Mouse (Mus musculus): Measurements from ENCODE around the gene Timm8a1.
"Not testable (repeated sequence)": the region's sequence is repeated elsewhere in the genome, so short reads cannot be mapped to it uniquely, and the experiment has no call there.

The Timm8a1 gene

DNA sequence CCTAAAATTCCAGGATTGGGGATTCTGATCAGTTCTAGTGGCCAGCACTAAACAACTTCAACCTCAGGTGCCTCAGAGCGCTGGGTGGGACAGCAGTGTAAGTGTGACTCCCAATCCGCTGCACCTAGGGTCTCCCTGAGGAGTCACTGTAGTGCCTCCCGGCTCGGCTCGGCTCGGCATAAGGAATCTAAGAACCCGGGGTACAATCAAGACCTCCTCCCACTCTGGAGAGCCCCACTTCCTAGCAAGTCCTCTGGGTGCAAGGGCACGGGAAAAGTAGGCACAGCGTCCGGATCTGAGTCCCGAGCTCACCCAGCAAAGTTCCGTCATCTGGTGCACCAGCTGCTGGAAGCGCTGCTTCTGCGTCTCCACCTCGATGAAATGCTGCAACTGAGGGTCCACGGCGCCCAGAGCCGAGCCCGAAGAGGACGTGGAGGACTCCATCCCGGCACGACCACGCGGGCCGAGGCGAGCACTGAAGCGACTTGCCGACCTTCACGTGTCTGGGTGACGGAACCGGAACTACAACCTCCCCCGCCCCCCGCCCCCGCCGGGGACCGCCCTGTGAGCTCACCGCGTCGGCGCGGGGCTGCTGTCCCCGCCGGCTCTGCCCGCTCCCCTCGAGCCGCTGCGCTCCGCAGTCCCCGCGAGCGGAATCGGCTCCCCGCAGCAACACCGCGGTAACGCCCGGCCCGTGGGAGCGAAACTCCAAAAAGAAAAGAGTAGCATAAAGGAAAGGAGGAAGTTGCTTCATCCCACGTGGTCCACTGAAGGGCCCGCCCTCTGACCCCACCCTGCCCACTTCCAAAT is at the start of gene Timm8a1:
Gene Timm8a1 (minus strand): TSS at position 721 of the 810 bp plus-strand sequence.
- DNase-seq (ENCODE audit: low spot score): peak; percentile 82

- DNase-seq (ENCODE audit: low spot score): no peak
These were observed 48.2 kb upstream of the Timm8a1 start for GRCm38 (mm10) chrX:134589836-134590235.

GRCm38 (mm10) chrX:134588997-134589396 is 47.3 kb upstream of the Timm8a1 start:
- no peak for DNase-seq (ENCODE audit: low spot score)

DNA sequence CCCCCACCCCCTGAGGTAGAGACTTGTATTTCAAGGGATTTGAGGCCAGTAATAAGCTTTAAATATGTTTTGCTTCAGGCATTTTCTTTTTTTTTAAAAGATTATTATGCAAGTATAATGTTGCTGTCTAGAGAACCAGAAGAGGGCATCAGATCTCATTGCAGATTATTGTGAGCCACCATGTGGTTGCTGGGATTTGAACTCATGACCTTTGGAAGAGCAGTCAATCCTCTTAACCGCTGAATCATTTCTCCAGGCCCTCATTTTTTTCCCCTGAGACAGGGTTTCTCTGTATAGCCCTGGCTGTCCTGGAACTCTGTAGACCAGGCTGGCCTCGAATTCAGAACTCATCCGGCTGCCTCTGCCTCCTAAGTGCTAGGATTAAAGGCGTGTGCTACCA is 46.6 kb upstream of the Timm8a1 start:
- no peak for DNase-seq (ENCODE audit: low spot score)

- DNase-seq (ENCODE audit: low spot score): no peak
These were observed 44.8 kb upstream of the Timm8a1 start for GRCm38 (mm10) chrX:134586447-134586846.

DNA sequence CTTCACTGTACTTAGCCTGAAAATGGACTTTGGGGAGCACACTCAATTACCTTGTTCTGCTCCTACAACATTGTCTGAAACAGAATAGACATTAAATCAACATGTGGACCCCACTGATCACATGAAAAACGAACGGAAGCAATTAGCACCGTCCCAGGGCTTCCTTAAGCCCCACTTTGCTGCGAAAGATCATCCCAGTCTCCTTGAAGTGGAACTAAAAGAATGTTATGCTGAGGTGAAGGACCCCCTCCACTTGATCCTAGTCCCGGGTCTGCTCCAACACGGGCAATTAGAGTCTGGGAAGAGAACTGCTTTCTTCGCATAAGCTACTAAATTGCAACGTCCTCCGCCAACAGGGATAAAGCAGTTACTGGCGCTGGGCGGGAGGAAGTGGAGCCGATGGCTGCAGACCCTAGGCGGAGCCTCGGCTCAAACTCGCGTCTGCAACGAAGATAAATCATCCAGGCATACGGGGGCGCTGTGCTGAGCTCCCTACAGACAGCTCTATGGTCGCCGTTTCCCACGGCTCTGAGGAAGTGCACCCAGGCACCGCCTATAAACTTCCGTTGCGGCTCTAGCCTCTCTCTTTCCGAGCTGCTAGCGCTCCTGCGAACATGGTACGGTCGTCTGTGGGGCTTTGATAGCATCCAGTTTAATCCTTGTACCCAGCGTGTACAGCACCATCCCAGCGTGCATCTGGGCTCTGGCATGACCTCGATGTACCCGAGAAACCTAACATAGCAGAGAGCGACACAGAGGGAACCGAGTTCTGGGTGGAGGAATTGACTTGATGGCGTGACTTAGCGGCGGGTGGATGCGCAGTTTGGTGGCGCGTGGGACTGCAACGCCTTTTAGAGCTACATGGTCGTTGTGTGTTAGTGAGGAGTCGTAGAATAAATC is 43.7 kb upstream of the Timm8a1 start, which contains the start of gene Rpl36a:
Gene Rpl36a (plus strand): TSS at position 552 of the 900 bp plus-strand sequence.
- peak; percentile 87 for DNase-seq (ENCODE audit: low spot score)

DNA sequence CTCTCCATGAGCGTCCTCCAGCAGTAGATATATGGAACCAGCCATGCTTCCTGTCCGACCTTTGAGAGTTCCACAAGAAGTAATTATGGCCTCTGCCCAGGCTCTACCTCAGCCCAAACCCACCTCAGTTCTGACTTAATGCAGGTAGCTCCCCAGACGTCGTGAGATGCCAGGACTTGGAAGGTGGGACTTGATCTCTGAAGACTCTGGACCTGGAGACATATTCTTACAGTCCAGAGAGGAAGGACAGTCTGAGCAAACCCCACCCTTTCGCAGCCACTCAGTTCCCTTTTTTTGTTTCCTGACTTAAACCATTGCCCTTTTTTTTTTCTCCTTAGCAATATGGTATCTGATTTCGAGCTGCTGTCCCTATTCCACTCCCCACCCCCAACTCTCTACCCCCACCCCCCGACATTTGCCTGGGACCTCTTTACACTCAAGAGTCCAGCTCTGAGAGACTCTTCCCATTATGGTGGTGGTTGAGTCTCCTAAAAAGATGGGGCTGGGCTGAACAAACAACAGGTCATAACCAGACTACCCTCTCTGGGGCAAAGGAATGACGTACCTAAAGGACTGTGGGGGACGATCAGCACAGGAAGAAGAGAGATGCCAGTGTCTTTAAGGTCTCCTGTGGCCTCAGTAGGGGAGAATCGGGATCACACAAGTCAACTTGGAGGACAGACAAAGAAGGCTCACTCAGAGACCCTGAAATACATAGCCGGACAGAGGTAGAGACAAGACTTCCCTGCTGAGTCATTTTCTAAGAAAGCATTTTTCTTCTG is 41.4 kb upstream of the Timm8a1 start, which contains the start of gene Btk:
Gene Btk (minus strand): TSS at position 683 of the 782 bp plus-strand sequence.
- no peak for DNase-seq (ENCODE audit: low spot score)

- DNase-seq (ENCODE audit: low spot score): no peak
These were observed 40.6 kb upstream of the Timm8a1 start for GRCm38 (mm10) chrX:134582270-134582669.

DNA sequence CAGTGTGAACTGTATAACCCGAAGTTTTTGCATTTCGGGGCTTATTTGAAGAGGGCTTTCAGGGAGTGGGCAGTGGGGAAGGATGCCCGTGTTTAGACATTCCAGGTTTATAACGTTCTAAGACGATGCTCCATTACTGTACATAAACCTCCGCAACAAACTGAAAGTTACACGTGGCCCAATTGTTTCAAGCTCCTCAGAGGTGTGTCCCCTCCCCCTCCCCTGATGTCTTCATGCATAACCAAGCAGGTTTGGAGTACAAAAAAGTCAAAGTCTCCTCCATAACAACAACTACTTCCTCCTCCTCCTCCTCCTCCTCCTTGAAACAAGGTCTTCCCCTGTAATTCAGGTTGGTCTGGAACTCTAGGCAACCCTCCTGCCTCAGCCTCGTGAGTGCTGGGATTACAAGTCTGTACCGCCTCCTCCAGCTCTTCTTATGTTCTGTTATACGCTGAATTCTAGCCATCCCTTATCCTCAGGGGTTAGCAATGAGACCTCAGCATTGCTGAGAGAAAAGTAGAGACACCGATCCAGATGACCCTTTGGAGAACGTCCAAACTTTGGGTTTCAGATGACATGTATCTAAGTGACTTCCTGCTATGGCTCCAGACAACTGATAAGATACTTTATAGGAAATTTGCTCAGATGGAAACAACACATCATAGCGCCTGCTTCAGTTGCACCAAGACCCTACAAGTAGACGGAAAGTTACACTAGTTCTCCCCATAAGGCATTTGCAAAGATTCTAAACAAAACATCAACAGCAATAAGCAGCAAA is 39.1 kb upstream of the Timm8a1 start:
- no peak for DNase-seq (ENCODE audit: low spot score)

GRCm38 (mm10) chrX:134577896-134578295 is 36.2 kb upstream of the Timm8a1 start:
- no peak for DNase-seq (ENCODE audit: low spot score)

- DNase-seq (ENCODE audit: low spot score): no peak
These were observed 25.0 kb upstream of the Timm8a1 start for GRCm38 (mm10) chrX:134566536-134567222.

DNA sequence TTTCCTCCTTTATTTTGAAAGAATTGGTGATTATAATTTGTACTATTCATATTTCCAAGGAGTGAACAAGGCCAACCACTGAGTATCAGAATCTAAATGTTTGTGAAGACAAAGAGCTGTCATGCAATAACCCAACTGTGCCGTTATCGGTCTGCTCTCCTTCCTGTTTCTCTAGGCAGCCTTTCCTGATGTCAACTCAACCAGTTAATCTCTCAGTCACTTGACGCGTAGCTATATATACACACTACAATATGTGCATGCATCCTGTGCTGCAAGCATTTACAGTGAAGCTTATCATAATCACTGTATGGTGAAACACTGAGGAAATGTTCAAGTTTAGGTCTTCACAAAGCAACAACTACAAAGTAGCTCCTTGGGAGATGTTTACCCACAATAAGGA is 22.7 kb upstream of the Timm8a1 start:
- no peak for DNase-seq (ENCODE audit: low spot score)

DNA sequence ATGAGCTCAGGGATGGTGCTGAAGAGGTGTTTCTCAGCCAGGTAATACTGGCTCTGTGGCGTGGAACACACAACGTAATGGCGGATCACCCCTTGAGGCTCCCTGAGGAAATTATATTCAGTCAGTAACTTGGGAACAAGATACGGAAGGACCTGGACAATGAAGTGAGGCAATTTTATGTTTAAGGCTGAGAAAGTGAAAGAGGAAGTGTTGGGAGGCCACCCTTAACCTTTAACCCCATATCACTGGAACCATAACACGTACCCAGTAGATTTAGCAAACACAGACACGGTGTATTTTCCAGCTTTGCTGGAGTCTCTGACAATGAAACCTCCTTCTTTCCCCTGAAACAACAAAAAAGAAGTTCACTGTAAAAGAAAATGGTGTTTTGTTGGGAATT is 12.8 kb upstream of the Timm8a1 start:
- no peak for DNase-seq (ENCODE audit: low spot score)

DNA sequence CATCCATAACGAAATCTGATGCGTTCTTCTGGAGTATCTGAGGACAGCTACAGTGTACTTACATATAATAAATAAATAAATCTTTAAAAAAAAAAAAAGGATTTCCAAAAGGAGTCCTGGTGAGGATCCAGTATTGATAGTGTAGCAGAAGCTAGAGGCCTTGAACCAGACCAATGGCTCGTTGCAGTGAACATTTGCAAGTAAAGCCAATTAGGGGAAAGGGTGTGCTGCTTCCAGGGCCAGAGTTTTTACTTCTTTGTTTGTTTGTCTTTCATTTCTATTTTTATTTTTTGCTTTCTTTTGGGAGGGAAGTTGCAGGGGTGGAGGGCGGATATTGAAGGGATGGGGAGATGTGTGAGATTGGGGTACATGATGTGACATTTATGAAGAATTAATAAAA is 11.7 kb upstream of the Timm8a1 start:
- no peak for DNase-seq (ENCODE audit: low spot score)

GRCm38 (mm10) chrX:134550903-134551302 is 9.2 kb upstream of the Timm8a1 start:
- DNase-seq (ENCODE audit: low spot score): no peak

DNA sequence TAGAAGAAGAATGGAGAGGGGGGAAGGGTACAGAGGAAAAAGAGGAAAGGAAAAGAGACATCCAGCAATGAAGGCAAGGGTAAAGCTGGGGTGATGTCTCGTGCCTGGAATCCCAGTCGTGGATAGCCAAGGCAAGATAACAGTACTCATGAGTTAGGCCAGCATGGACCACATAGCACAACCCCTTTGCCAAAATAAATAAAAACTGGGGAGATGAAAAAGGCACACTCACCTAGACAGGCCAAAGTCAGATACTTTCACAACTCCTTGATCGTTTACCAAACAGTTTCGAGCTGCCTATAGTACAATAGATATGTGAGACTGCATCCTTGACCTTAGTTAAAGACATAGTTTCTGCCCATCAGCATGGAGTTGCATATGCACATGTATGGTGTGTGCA is 5.7 kb upstream of the Timm8a1 start:
- DNase-seq (ENCODE audit: low spot score): no peak

DNA sequence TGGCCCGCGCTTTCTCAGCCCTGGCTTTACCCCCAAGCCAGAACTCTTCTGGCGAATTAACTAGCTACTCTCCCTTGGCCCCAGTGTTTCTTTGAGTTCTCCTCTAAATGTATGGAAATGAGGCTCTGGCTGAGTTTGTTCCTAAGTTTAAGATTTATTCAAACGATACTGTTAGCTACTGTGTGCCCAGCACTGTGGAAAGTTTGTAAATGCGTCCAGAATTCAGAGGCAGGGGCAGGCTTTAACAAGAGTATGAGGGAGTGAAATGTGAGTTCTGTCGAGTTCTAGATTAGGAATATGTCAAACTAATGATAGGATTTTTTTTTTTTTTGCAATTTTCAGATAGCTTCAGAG is 267 bp upstream of the Timm8a1 start:
- DNase-seq (ENCODE audit: low spot score): no peak

DNA sequence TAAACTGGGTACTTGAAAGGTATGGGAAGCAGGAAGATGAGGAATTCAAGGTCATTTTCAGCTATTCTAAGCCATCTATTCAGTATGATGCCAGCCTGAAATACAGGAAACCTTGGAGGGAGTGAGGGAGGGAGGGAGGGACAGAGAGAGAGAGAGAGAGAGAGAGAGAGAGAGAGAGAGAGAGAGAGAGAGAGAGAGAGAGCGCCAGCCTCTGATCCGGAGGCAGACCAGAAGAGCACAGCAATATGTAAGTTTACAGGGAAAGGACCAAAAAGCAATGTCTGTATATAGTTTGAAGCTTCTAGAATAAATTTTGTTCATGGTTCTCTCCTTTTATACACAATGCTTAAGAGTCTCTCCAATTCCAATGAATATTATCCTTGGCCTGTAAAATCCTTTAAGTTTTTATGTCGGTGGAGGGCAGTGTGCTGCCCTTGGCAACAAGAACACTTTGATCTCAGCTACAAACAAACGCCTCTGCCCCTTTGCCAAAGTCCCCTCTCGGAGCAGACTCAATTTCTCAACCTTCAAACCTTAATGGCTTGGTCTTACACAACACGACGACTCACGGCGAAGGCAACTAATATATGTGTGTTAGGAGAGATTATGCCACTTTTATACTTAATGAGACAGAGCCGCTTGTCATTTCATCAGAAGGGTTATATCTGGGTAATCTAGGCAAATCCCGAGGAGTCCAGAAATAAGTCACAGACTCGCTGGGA is 1.1 kb downstream of the Timm8a1 start:
- DNase-seq (ENCODE audit: low spot score): peak; percentile 3

DNA sequence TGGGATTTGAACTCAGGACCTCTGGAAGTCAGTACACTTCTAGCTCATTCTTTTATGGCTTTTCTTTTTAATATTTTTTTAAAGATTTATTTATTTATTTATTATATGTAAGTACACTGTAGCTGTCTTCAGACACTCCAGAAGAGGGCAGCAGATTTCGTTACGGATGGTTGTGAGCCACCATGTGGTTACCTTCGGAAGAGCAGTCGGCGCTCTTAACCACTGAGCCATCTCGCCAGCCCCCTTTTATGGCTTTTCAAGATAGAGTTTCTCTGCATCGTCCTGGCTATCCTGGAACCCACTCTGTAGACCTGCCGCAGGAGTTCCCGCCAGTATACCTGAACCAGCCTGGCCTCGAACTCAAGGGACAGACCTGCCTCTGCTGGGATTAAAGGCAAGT is 1.9 kb downstream of the Timm8a1 start:
- not testable (repeated sequence) for DNase-seq (ENCODE audit: low spot score)

GRCm38 (mm10) chrX:134533346-134533745 is 8.3 kb downstream of the Timm8a1 start:
- no peak for DNase-seq (ENCODE audit: low spot score)

All from yolk sac, embryonic 10.5 days (tissue).